Mouse (Mus musculus) cerebellum, adult 18-20 months (tissue): Measurements from ENCODE around the gene Gnao1.

Experiments used
- DNase-seq, 2 experiments: peaks; one replicate each; pipeline ENCODE4 v3.0.0; 2021

Gnao1 gene

GRCm38 (mm10) chr8:93896841-93897551 is 87.2 kb downstream of the Gnao1 start:
- no peak for DNase-seq

- peak in 1 of 2 experiments; percentile 46 for DNase-seq
Observed at GRCm38 (mm10) chr8:93898570-93898969, 88.8 kb downstream of the Gnao1 start.

GRCm38 (mm10) chr8:93902040-93902439 is 92.3 kb downstream of the Gnao1 start:
- no peak for DNase-seq

- DNase-seq, result no peak
Observed at GRCm38 (mm10) chr8:93906961-93907360, 97.2 kb downstream of the Gnao1 start.

GRCm38 (mm10) chr8:93907987-93908441 is 98.2 kb downstream of the Gnao1 start:
- DNase-seq, result peak; percentile 57 to 61

- DNase-seq, result peak; percentile 70 to 82
Observed at GRCm38 (mm10) chr8:93908546-93908945, 98.8 kb downstream of the Gnao1 start.

GRCm38 (mm10) chr8:93911715-93912555 is 102.2 kb downstream of the Gnao1 start:
- no peak for DNase-seq

GRCm38 (mm10) chr8:93917859-93918421 is 108.2 kb downstream of the Gnao1 start:
- DNase-seq, result peak; percentile 96 to 98

- DNase-seq, result no peak
Observed at GRCm38 (mm10) chr8:93918580-93918979, 108.8 kb downstream of the Gnao1 start.

- peak; percentile 50 to 68 for DNase-seq
Observed at GRCm38 (mm10) chr8:93919422-93919821, 109.7 kb downstream of the Gnao1 start.

GRCm38 (mm10) chr8:93919916-93920589 is 110.3 kb downstream of the Gnao1 start:
- peak; percentile 71 to 81 for DNase-seq

GRCm38 (mm10) chr8:93920590-93920948 is 110.8 kb downstream of the Gnao1 start:
- DNase-seq, result peak; percentile 47 to 57

GRCm38 (mm10) chr8:93923897-93924334 is 114.2 kb downstream of the Gnao1 start:
- DNase-seq, result peak; percentile 57 to 68

GRCm38 (mm10) chr8:93925513-93925912 is 115.7 kb downstream of the Gnao1 start:
- peak in 1 of 2 experiments; percentile 4 for DNase-seq

- DNase-seq, result peak in 1 of 2 experiments; percentile 8
Observed at GRCm38 (mm10) chr8:93929233-93929632, 119.5 kb downstream of the Gnao1 start.

GRCm38 (mm10) chr8:93931336-93931735 is 121.6 kb downstream of the Gnao1 start:
- DNase-seq, result no peak

GRCm38 (mm10) chr8:93932873-93933272 is 123.1 kb downstream of the Gnao1 start:
- peak; percentile 90 to 92 for DNase-seq

GRCm38 (mm10) chr8:93933288-93933687 is 123.5 kb downstream of the Gnao1 start:
- peak in 1 of 2 experiments; percentile 22 for DNase-seq

GRCm38 (mm10) chr8:93938193-93938592 is 128.4 kb downstream of the Gnao1 start:
- no peak for DNase-seq

- DNase-seq, result no peak
Observed at GRCm38 (mm10) chr8:93940542-93941423, 131.0 kb downstream of the Gnao1 start.

GRCm38 (mm10) chr8:93941636-93942054 is 131.9 kb downstream of the Gnao1 start:
- peak; percentile 65 to 78 for DNase-seq

GRCm38 (mm10) chr8:93945781-93946180 is 136.0 kb downstream of the Gnao1 start:
- no peak for DNase-seq
